Mouse (Mus musculus): Measurements from ENCODE around the gene Eipr1. TPM values are rescaled to one million over a fixed set of nuclear protein-coding genes. Genes with fewer than 3 reads are reported as not detected.

The Eipr1 gene
- total and polyA plus RNA-seq, 3 experiments, result 33.3 to 35.4 (median 34.4) TPM

DNA sequence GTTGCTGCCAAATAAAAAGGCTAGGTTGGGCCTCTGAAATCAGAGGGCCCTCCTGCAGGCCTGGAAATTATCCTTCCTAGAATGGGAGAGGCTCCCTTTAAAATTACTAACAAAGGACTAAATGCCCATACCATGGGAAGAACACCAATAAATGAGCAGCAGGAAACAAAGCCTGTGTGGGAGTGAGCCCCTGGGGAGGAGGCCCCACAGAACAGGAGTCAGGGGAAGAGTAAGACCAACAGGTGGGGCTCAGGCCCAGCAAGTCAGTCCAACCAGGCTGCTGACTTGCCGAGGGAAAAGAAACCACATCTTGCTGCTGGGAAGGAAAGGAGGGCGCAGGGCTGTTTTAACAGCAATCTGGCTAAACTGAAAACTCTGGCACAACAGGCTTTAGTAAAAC, 34.5 kb upstream of the Eipr1 start:
- Histone ChIP-seq H3K4me3 (replicated peaks in 1 of 3; ENCODE audit: low read depth in 2 of 3, low read length in 2 of 3, poor library complexity in 1 of 3) (no peak overlapping the region), H3K4me2 (ENCODE audit: insufficient read depth, low read depth, poor library complexity, severe bottlenecking) (no peak overlapping the region), H3K27ac (ENCODE audit: insufficient read depth, low read depth) (no peak overlapping the region), H3K79me2 (replicated peaks; ENCODE audit: control insufficient read depth, extremely low read depth, insufficient read depth, poor library complexity, severe bottlenecking) (no peaks in the 10 kb centered on the region), H3K27me3 (replicated peaks) (no peaks in the 10 kb centered on the region), H3K9me3 (replicated peaks; ENCODE audit: low read length) (no peaks in the 10 kb centered on the region), H3K36me3 (replicated peaks in 1 of 2; ENCODE audit: control insufficient read depth in 1 of 2, insufficient read depth in 1 of 2, low read length in 1 of 2) (peaks cover 60 to 88% of the 10 kb centered on the region in 2 experiments), H3K9ac (ENCODE audit: insufficient read depth, low read depth) (no peak overlapping the region), H3K4me1 (ENCODE audit: control insufficient read depth in 1 of 2, insufficient read depth in 2 of 2) (peaks cover 8 to 50% of the 10 kb centered on the region in 2 experiments)
- dilution Hi-C loops (cut with MboI; ENCODE audit: extremely low pct_ligation_motif_present, extremely low pct_unique_long_range_greater_than_20kb, low sequenced_read_pairs), result no loop called here
- TF ChIP-seq USF1 (IDR thresholded peaks at IDR 0.05; ENCODE audit: low read depth, low read length) (no peak), IRF4 (IDR thresholded peaks at IDR 0.05; ENCODE audit: low read depth, low read length) (no peak), BHLHE40 (IDR thresholded peaks at IDR 0.05; ENCODE audit: low read depth, low read length) (no peak), CHD1 (IDR thresholded peaks at IDR 0.05; ENCODE audit: low read depth, low read length) (no peak)
- no peak for DNase-seq (ENCODE audit: extremely low read depth)
- in situ Hi-C loops (cut with MboI; ENCODE audit: low pct_ligation_motif_present, low pct_unique_long_range_greater_than_20kb, low sequenced_read_pairs), result no loop called here

DNA sequence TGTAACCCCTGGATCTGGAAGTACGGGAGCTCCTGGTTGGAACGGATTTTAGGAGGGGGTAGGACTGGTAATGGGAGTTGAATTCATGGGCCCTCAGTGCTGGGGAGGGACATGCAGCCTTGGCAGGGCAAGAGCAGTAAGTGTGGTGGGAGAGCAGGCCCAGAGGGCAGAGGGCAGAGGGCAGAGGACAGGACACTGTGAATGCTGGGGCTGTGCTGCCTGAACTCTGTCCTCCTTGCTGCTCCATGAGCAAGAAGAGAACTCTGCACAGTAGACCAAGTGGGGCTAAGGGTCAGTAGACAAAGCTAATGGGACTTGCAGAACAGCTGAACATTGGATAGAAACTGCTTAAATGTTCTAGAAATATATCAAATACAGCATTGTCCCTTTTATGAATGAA, 33.5 kb upstream of the Eipr1 start:
- no peak overlapping the region for H3K27ac ChIP-seq (ENCODE audit: insufficient read depth, low read depth)
- dilution Hi-C loops (cut with MboI; ENCODE audit: extremely low pct_ligation_motif_present, extremely low pct_unique_long_range_greater_than_20kb, low sequenced_read_pairs), result no loop called here
- peaks cover 8 to 45% of the 10 kb centered on the region in 2 experiments for H3K4me1 ChIP-seq (ENCODE audit: control insufficient read depth in 1 of 2, insufficient read depth in 2 of 2)
- H3K36me3 ChIP-seq (replicated peaks in 1 of 2; ENCODE audit: control insufficient read depth in 1 of 2, insufficient read depth in 1 of 2, low read length in 1 of 2), result peaks cover 60 to 88% of the 10 kb centered on the region in 2 experiments
- no peak overlapping the region for H3K4me3 ChIP-seq (replicated peaks in 1 of 3; ENCODE audit: low read depth in 2 of 3, low read length in 2 of 3, poor library complexity in 1 of 3)
- in situ Hi-C loops (cut with MboI; ENCODE audit: low pct_ligation_motif_present, low pct_unique_long_range_greater_than_20kb, low sequenced_read_pairs), result no loop called here
- H3K9ac ChIP-seq (ENCODE audit: insufficient read depth, low read depth), result no peak overlapping the region
- DNase-seq (ENCODE audit: extremely low read depth), result no peak
- no peaks in the 10 kb centered on the region for H3K79me2 ChIP-seq (replicated peaks; ENCODE audit: control insufficient read depth, extremely low read depth, insufficient read depth, poor library complexity, severe bottlenecking)
- TF ChIP-seq ZMIZ1 (IDR thresholded peaks at IDR 0.05; ENCODE audit: low read depth, low read length), result no peak
- TF ChIP-seq JUND (conservative IDR thresholded peaks at IDR 0.05; ENCODE audit: low read depth, low read length), result no peak
- TF ChIP-seq POLR2A (IDR thresholded peaks at IDR 0.05; ENCODE audit: low read depth, low read length), result no peak
- TF ChIP-seq PAX5 (IDR thresholded peaks at IDR 0.05; ENCODE audit: low read length), result no peak
- TF ChIP-seq MEF2A (IDR thresholded peaks at IDR 0.05; ENCODE audit: borderline replicate concordance, low read depth, low read length), result no peak
- no peak for TF ChIP-seq IRF4 (IDR thresholded peaks at IDR 0.05; ENCODE audit: low read depth, low read length)
- TF ChIP-seq ELF1 (IDR thresholded peaks at IDR 0.05; ENCODE audit: low read depth, low read length), result no peak
- TF ChIP-seq E2F4 (IDR thresholded peaks at IDR 0.05; ENCODE audit: insufficient replicate concordance, low read depth, low read length), result no peak
- no peak for TF ChIP-seq NELFE (IDR thresholded peaks at IDR 0.05; ENCODE audit: low read depth, low read length)
- TF ChIP-seq GABPA (IDR thresholded peaks at IDR 0.05; ENCODE audit: insufficient replicate concordance, low read depth, low read length), result no peak
- TF ChIP-seq MYC (IDR thresholded peaks at IDR 0.05; ENCODE audit: low read depth, low read length), result no peak
- no peak for TF ChIP-seq SIN3A (IDR thresholded peaks at IDR 0.05; ENCODE audit: low read length)
- no peak for TF ChIP-seq MAX (IDR thresholded peaks at IDR 0.05; ENCODE audit: low read length)
- no peak overlapping the region for H3K4me2 ChIP-seq (ENCODE audit: insufficient read depth, low read depth, poor library complexity, severe bottlenecking)
- H3K27me3 ChIP-seq (replicated peaks), result no peaks in the 10 kb centered on the region
- H3K9me3 ChIP-seq (replicated peaks; ENCODE audit: low read length), result no peaks in the 10 kb centered on the region

All from CH12.LX (cell line).